Mouse (Mus musculus) heart, adult 2 months (tissue): ENCODE results near the gene Mpg.

Experiments
- CTCF ChIP-seq: fragments of 200-600 bp; IDR thresholded peaks from 2 replicates; pipeline ENCODE4 v1.8.1; 2022; ENCODE audit warnings: antibody characterized with exemption, mild to moderate bottlenecking, moderate library complexity
- EP300 ChIP-seq: fragments of 200-500 bp; IDR thresholded peaks from 2 replicates; pipeline ENCODE4 v1.6.1; 2011; ENCODE audit warnings: low read depth, low read length, control low read depth; ENCODE audit not compliant: insufficient read depth
- POLR2A ChIP-seq: fragments of 200-500 bp; IDR thresholded peaks from 2 replicates; pipeline ENCODE4 v1.6.1; 2011; ENCODE audit warnings: mild to moderate bottlenecking, low read depth, low read length, control low read depth; ENCODE audit not compliant: insufficient read depth

- no peak for TF ChIP-seq CTCF
- TF ChIP-seq POLR2A = no peak
- TF ChIP-seq EP300 = no peak
Measured at GRCm38 (mm10) chr11:32197766-32198165, 28.5 kb upstream of the Mpg start.
